Mouse (Mus musculus) hindbrain, embryonic 10.5 days (tissue): Measurements from ENCODE around the gene Olfr263. TPM values are rescaled to one million over a fixed set of nuclear protein-coding genes. Genes with fewer than 3 reads are reported as not detected.

ENCODE experiments used
- polyA plus RNA-seq: library from polyadenylated mRNA; unstranded; fragments of >200 nt; fragmentation: Nextera tagmentation; extraction: Ambion mirVana; gene quantifications from 2 replicates; pipeline ENCODE4 v1.2.1, GENCODE M21; 2016

Gene Olfr263
- polyA plus RNA-seq, 1 experiment from 2014 or later = not detected

Other genes with a start within 250 kb of the Olfr263 start
- not detected in 2 replicates for gene Olfr1370, start 54.7 kb upstream of the Olfr263 start, polyA plus RNA-seq
- 0.08 and 0.10 TPM in 2 replicates for gene Olfr1369-ps1, start 18.2 kb upstream of the Olfr263 start, polyA plus RNA-seq
- not detected in 2 replicates for gene Olfr1368, start 16.2 kb downstream of the Olfr263 start, polyA plus RNA-seq
- 157 and 163 TPM in 2 replicates for gene Trim27, start 49.8 kb downstream of the Olfr263 start, polyA plus RNA-seq
- not detected in 2 replicates for gene Gpx5, start 163.1 kb downstream of the Olfr263 start, polyA plus RNA-seq
- 0.12 TPM in 1 of 2 replicates, not detected in the other for gene Gpx6, start 182.5 kb downstream of the Olfr263 start, polyA plus RNA-seq
- gene Olfr1367, start 217.3 kb downstream of the Olfr263 start, polyA plus RNA-seq = not detected in 2 replicates
- 16.9 and 20.2 TPM in 2 replicates for gene Zscan12, start 233.2 kb downstream of the Olfr263 start, polyA plus RNA-seq